Mouse (Mus musculus) bone marrow, adult 2 months (tissue): ENCODE measurements around the gene Sox18.

Experiments
- CTCF ChIP-seq: fragments of 200-500 bp; IDR thresholded peaks from 2 replicates; pipeline ENCODE4 v1.5.1; 2011; ENCODE audit warnings: low read length, control low read depth; ENCODE audit not compliant: control insufficient read depth, insufficient read depth
- POLR2A ChIP-seq: fragments of 200-500 bp; IDR thresholded peaks from 2 replicates; pipeline ENCODE4 v1.6.1; 2011; ENCODE audit warnings: low read depth, mild to moderate bottlenecking, control low read depth, low read length, borderline replicate concordance; ENCODE audit not compliant: control insufficient read depth

DNA sequence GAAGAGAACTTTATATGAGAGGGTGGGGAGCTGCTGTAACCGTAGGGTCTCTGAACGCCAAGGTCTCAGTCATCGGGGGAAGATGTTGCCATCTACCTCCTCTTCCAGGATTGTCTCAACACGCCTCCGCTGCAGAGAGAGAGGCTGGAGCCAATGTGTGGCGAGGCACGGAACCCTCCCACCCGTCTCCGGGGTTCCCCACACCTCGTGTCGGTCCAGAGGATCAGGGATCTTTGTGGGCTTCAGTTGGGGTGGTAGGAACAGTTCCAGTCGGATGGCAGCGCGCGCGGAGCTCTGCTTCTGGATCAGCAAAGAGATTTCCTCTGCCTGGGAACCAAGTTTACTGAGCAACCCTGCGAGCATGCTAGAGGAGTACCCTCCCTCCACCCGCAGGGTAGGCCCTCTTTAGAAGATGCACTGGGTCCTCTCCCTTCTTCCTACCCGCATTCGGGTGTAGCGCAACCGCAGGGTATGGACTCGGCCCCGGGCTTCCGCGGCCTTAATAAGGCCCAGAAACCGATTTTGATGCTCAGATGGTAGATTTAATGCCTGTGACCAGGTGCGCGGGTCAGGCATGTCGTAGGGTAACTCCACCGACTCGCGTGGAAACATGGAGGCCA, 25.5 kb upstream of the Sox18 start:
- TF ChIP-seq POLR2A = no peak
- no peak for TF ChIP-seq CTCF
